Mouse (Mus musculus): Measurements from ENCODE around the gene Med19.
"Not testable (repeated sequence)": the region's sequence is repeated elsewhere in the genome, so short reads cannot be mapped to it uniquely, and the experiment has no call there.

Med19 gene

GRCm38 (mm10) chr2:84717357-84717756 is 39.2 kb downstream of the Med19 start:
- DNase-seq (ENCODE audit: extremely low spot score), result no peak

GRCm38 (mm10) chr2:84720718-84721117 is 42.5 kb downstream of the Med19 start:
- no peak for DNase-seq (ENCODE audit: extremely low spot score)

GRCm38 (mm10) chr2:84721182-84721581 is 43.0 kb downstream of the Med19 start:
- no peak for DNase-seq (ENCODE audit: extremely low spot score)

- no peak for DNase-seq (ENCODE audit: extremely low spot score)
These were observed 45.7 kb downstream of the Med19 start for GRCm38 (mm10) chr2:84723856-84724255.

GRCm38 (mm10) chr2:84725770-84726169 is 47.6 kb downstream of the Med19 start:
- DNase-seq (ENCODE audit: extremely low spot score), result no peak

GRCm38 (mm10) chr2:84726716-84727115 is 48.5 kb downstream of the Med19 start:
- no peak for DNase-seq (ENCODE audit: extremely low spot score)

GRCm38 (mm10) chr2:84727172-84727858 is 49.1 kb downstream of the Med19 start, which contains the start of gene Clp1:
TSS of gene Clp1 (minus strand) at chr2:84727350.
- peak; percentile 93 for DNase-seq (ENCODE audit: extremely low spot score)

GRCm38 (mm10) chr2:84728191-84728590 is 50.0 kb downstream of the Med19 start:
- not testable (repeated sequence) for DNase-seq (ENCODE audit: extremely low spot score)

- no peak for DNase-seq (ENCODE audit: extremely low spot score)
These were observed 53.0 kb downstream of the Med19 start for GRCm38 (mm10) chr2:84731206-84731605.

GRCm38 (mm10) chr2:84732394-84732793 is 54.2 kb downstream of the Med19 start:
- DNase-seq (ENCODE audit: extremely low spot score), result no peak

- DNase-seq (ENCODE audit: extremely low spot score), result peak; percentile 52
These were observed 55.5 kb downstream of the Med19 start, which contains the start of gene Ypel4 for GRCm38 (mm10) chr2:84733579-84734300. TSS of gene Ypel4 (plus strand) at chr2:84734058.

GRCm38 (mm10) chr2:84734351-84734864 is 56.2 kb downstream of the Med19 start:
- peak; percentile 75 for DNase-seq (ENCODE audit: extremely low spot score)

- DNase-seq (ENCODE audit: extremely low spot score), result no peak
These were observed 56.7 kb downstream of the Med19 start for GRCm38 (mm10) chr2:84734919-84735318.

GRCm38 (mm10) chr2:84735346-84735920 is 57.2 kb downstream of the Med19 start:
- DNase-seq (ENCODE audit: extremely low spot score), result peak; percentile 36

- peak; percentile 66 for DNase-seq (ENCODE audit: extremely low spot score)
These were observed 58.3 kb downstream of the Med19 start for GRCm38 (mm10) chr2:84736312-84737161.

GRCm38 (mm10) chr2:84737451-84737925 is 59.3 kb downstream of the Med19 start:
- peak; percentile 83 for DNase-seq (ENCODE audit: extremely low spot score)
